Mouse (Mus musculus): ENCODE data around the gene Hpse2. TPM values are rescaled to one million over a fixed set of nuclear protein-coding genes. Genes with fewer than 3 reads are reported as not detected.

Hpse2 gene
- polyA plus RNA-seq, 1 experiment from 2014 or later, result 4.3 TPM

GRCm38 (mm10) chr19:42764398-42764797, 623.8 kb downstream of the Hpse2 start:
- peak; percentile 71 for ATAC-seq (ENCODE audit: low read depth)
- 43% methylated on average over 10 of the region's 10 CpGs for WGBS
- H3K4me2 ChIP-seq (ENCODE audit: low read depth, low read length), result no peak overlapping the region

DNA sequence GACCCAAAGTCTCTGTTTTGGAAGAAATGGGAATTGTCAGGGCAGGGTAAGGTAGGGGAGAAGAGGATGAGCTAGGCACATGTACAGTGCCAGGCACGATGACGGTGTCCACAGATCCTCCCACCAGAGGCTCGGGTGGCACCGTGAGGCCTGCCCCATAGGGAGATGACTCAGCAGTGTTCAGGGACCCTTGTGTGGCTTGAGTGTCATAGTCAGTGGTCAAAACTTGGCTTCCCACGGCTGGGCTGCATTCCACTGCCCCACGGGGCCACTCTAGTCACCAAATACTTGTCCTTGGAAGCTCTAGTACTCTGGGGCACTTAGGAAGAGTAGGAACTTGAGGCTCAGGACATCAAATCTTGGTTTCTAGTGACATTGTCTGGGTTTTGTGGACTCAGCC, 631.5 kb downstream of the Hpse2 start:
- no peaks in the 10 kb centered on the region for H3K27me3 ChIP-seq (replicated peaks; ENCODE audit: control insufficient read depth, insufficient read depth, low read length)
- no peak for DNase-seq (ENCODE audit: low spot score)
- no peak for ATAC-seq (ENCODE audit: low read depth)
- H3K36me3 ChIP-seq (ENCODE audit: control insufficient read depth, insufficient read depth, low read length), result no peaks in the 10 kb centered on the region; the same call in 1 of the 2 replicates
- no peak overlapping the region for H3K4me2 ChIP-seq (ENCODE audit: low read depth, low read length)
- no peaks in the 10 kb centered on the region for H3K9me3 ChIP-seq (ENCODE audit: control insufficient read depth, low read length)
- 83% methylated on average over 6 of the region's 6 CpGs for whole genome bisulfite sequencing
- H3K4me1 ChIP-seq (ENCODE audit: control insufficient read depth, insufficient read depth, low read length), result peaks cover 24% of the 10 kb centered on the region
- H3K4me3 ChIP-seq (ENCODE audit: low read depth, low read length), result no peak overlapping the region
- H3K27ac ChIP-seq (replicated peaks; ENCODE audit: low read depth, low read length), result no peak overlapping the region
- H3K9ac ChIP-seq (ENCODE audit: low read depth, low read length), result no peak overlapping the region

More at GRCm38 (mm10) chr19:42764398-42764797, 623.8 kb downstream of the Hpse2 start:
- Histone ChIP-seq H3K9me3 (ENCODE audit: control insufficient read depth, low read length) (no peaks in the 10 kb centered on the region), H3K27ac (replicated peaks; ENCODE audit: low read depth, low read length) (no peak overlapping the region), H3K9ac (ENCODE audit: low read depth, low read length) (no peak overlapping the region), H3K27me3 (replicated peaks; ENCODE audit: control insufficient read depth, insufficient read depth, low read length) (no peaks in the 10 kb centered on the region), H3K4me3 (ENCODE audit: low read depth, low read length) (no peak overlapping the region), H3K4me1 (ENCODE audit: control insufficient read depth, insufficient read depth, low read length) (peaks cover 4% of the 10 kb centered on the region; the same call in 1 of the 2 replicates), H3K36me3 (ENCODE audit: control insufficient read depth, insufficient read depth, low read length) (no peaks in the 10 kb centered on the region; the same call in 1 of the 2 replicates)
- DNase-seq (ENCODE audit: low spot score), result no peak

- peaks cover 26% of the 10 kb centered on the region for H3K4me1 ChIP-seq (ENCODE audit: control insufficient read depth, insufficient read depth, low read length)
- H3K4me3 ChIP-seq (ENCODE audit: low read depth, low read length), result no peak overlapping the region
- no peak overlapping the region for H3K4me2 ChIP-seq (ENCODE audit: low read depth, low read length)
- peak; percentile 60 for DNase-seq (ENCODE audit: low spot score)
- no peaks in the 10 kb centered on the region for H3K9me3 ChIP-seq (ENCODE audit: control insufficient read depth, low read length)
- H3K36me3 ChIP-seq (ENCODE audit: control insufficient read depth, insufficient read depth, low read length), result no peaks in the 10 kb centered on the region; the same call in 1 of the 2 replicates
- H3K9ac ChIP-seq (ENCODE audit: low read depth, low read length), result no peak overlapping the region
- ATAC-seq (ENCODE audit: low read depth), result no peak
- 73% methylated on average over 15 of the region's 15 CpGs for WGBS
- H3K27me3 ChIP-seq (replicated peaks; ENCODE audit: control insufficient read depth, insufficient read depth, low read length), result no peaks in the 10 kb centered on the region
- H3K27ac ChIP-seq (replicated peaks; ENCODE audit: low read depth, low read length), result no peak overlapping the region
Measured at GRCm38 (mm10) chr19:42755148-42755870, 632.8 kb downstream of the Hpse2 start.

- Histone ChIP-seq H3K4me1 (ENCODE audit: control insufficient read depth, insufficient read depth, low read length) (peaks cover 26% of the 10 kb centered on the region), H3K9me3 (ENCODE audit: control insufficient read depth, low read length) (no peaks in the 10 kb centered on the region), H3K27me3 (replicated peaks; ENCODE audit: control insufficient read depth, insufficient read depth, low read length) (no peaks in the 10 kb centered on the region), H3K36me3 (ENCODE audit: control insufficient read depth, insufficient read depth, low read length) (no peaks in the 10 kb centered on the region), H3K4me2 (ENCODE audit: low read depth, low read length) (peak overlapping the region; percentile 58), H3K4me3 (ENCODE audit: low read depth, low read length) (peak overlapping the region; percentile 34; the same call in 1 of the 2 replicates), H3K27ac (replicated peaks; ENCODE audit: low read depth, low read length) (peak overlapping the region; percentile 84), H3K9ac (ENCODE audit: low read depth, low read length) (peak overlapping the region; percentile 66)
- WGBS, result 39% methylated on average over 11 of the region's 11 CpGs
- peak; percentile 5; the same call in 1 of the 2 replicates for ATAC-seq (ENCODE audit: low read depth)
- DNase-seq (ENCODE audit: low spot score), result peak; percentile 77
Measured at GRCm38 (mm10) chr19:42753141-42753917, 634.8 kb downstream of the Hpse2 start.

DNA sequence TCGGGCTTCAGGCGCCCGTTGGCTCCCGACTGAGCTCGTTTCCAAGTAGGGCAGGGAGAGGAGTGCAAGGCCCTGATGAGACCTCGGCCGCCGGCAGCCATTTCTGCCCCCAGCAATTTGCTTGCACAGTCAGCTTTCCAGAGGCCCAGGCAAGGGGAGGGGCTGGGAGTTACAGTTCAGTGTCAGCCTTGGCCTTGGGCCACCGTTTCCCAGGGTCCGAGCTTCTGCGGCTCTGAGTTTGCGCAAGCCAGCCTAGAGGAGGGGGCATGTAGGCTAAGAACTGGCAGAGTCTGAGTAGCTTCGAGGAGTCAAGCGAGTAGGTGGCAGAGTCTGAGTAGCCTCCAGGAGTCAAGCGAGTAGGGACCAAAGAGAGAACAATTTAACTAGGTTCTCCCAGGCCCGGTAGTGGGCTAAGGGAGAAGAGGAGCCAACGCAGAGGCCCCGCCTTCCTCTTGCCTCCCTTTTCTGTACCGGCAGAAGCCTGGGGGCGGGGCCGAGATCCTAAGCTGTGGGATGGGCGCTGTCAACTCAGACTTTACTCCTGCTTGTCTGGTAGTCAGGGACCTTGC, 635.7 kb downstream of the Hpse2 start, which contains the start of gene Pyroxd2:
TSS of gene Pyroxd2 (minus strand) at position 413 of the 569 bp plus-strand sequence.
- 4% methylated on average over 22 of the region's 22 CpGs for WGBS
- Histone ChIP-seq H3K9me3 (ENCODE audit: control insufficient read depth, low read length) (no peaks in the 10 kb centered on the region), H3K4me2 (ENCODE audit: low read depth, low read length) (peak within 1 kb of the TSS; percentile 58), H3K4me1 (ENCODE audit: control insufficient read depth, insufficient read depth, low read length) (peaks cover 26% of the 10 kb centered on the region), H3K27ac (replicated peaks; ENCODE audit: low read depth, low read length) (peak within 1 kb of the TSS; percentile 84), H3K36me3 (ENCODE audit: control insufficient read depth, insufficient read depth, low read length) (no peaks in the 10 kb centered on the region), H3K9ac (ENCODE audit: low read depth, low read length) (peak within 1 kb of the TSS; percentile 66), H3K4me3 (ENCODE audit: low read depth, low read length) (peak within 1 kb of the TSS; percentile 34), H3K27me3 (replicated peaks; ENCODE audit: control insufficient read depth, insufficient read depth, low read length) (no peaks in the 10 kb centered on the region)
- DNase-seq (ENCODE audit: low spot score), result peak; percentile 95
- ATAC-seq (ENCODE audit: low read depth), result peak; percentile 89

- Histone ChIP-seq H3K4me1 (ENCODE audit: control insufficient read depth, insufficient read depth, low read length) (peaks cover 20% of the 10 kb centered on the region), H3K27ac (replicated peaks; ENCODE audit: low read depth, low read length) (no peak overlapping the region), H3K9ac (ENCODE audit: low read depth, low read length) (no peak overlapping the region), H3K36me3 (ENCODE audit: control insufficient read depth, insufficient read depth, low read length) (no peaks in the 10 kb centered on the region), H3K27me3 (replicated peaks; ENCODE audit: control insufficient read depth, insufficient read depth, low read length) (no peaks in the 10 kb centered on the region), H3K9me3 (ENCODE audit: control insufficient read depth, low read length) (no peaks in the 10 kb centered on the region), H3K4me3 (ENCODE audit: low read depth, low read length) (no peak overlapping the region), H3K4me2 (ENCODE audit: low read depth, low read length) (no peak overlapping the region)
- DNase-seq (ENCODE audit: low spot score) (no peak), ATAC-seq (ENCODE audit: low read depth) (no peak)
- WGBS, result 75% methylated on average over 11 of the region's 11 CpGs
Measured at GRCm38 (mm10) chr19:42750196-42750595, 638.0 kb downstream of the Hpse2 start.

DNA sequence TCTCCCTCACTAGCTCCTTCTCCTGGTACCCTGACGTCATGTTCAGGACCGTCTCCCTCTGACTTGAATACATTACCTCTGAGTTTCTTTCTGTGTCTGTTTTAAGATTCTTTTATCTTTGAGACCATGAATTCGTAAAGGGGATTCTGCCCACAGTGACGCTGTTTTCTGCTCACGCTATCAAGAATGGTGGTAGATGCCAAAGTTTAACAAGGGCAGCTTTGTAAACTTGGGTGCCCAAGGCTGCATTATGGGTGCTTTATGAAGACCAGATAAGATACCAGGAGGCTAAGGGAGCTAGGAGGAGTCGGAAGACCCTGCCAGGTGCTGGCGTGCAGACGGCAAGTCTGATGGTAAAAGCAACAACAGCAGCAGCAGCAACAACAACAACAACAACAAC, 641.5 kb downstream of the Hpse2 start:
- no peak for ATAC-seq (ENCODE audit: low read depth)
- no peaks in the 10 kb centered on the region for H3K36me3 ChIP-seq (ENCODE audit: control insufficient read depth, insufficient read depth, low read length)
- H3K9ac ChIP-seq (ENCODE audit: low read depth, low read length), result no peak overlapping the region
- H3K27ac ChIP-seq (replicated peaks; ENCODE audit: low read depth, low read length), result no peak overlapping the region
- peaks cover 12% of the 10 kb centered on the region for H3K4me1 ChIP-seq (ENCODE audit: control insufficient read depth, insufficient read depth, low read length)
- 94% methylated on average over 8 of the region's 8 CpGs for WGBS
- H3K27me3 ChIP-seq (replicated peaks; ENCODE audit: control insufficient read depth, insufficient read depth, low read length), result no peaks in the 10 kb centered on the region
- no peak for DNase-seq (ENCODE audit: low spot score)
- H3K4me3 ChIP-seq (ENCODE audit: low read depth, low read length), result no peak overlapping the region
- H3K9me3 ChIP-seq (ENCODE audit: control insufficient read depth, low read length), result no peaks in the 10 kb centered on the region
- H3K4me2 ChIP-seq (ENCODE audit: low read depth, low read length), result no peak overlapping the region

DNA sequence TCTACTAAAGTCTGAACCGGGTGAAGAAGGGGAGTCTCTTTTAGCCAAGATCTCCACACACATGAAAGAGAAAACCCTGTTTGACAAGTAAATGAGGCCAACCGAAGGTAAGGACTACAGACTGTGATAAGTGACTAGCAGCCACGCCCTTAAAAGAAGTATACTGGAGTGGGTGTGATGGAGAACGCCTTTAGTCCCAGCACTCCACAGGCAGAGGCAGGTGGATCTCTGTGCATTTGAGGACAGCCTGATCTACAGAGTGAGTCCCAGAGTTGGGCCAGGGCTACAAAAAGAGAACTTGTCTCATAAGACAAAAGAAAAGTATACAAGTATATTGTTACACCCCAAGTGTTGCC, 642.3 kb downstream of the Hpse2 start:
- Histone ChIP-seq H3K9ac (ENCODE audit: low read depth, low read length) (no peak overlapping the region), H3K9me3 (ENCODE audit: control insufficient read depth, low read length) (no peaks in the 10 kb centered on the region), H3K4me1 (ENCODE audit: control insufficient read depth, insufficient read depth, low read length) (peaks cover 13% of the 10 kb centered on the region; the same call in 1 of the 2 replicates), H3K27me3 (replicated peaks; ENCODE audit: control insufficient read depth, insufficient read depth, low read length) (no peaks in the 10 kb centered on the region), H3K36me3 (ENCODE audit: control insufficient read depth, insufficient read depth, low read length) (no peaks in the 10 kb centered on the region), H3K4me3 (ENCODE audit: low read depth, low read length) (no peak overlapping the region), H3K4me2 (ENCODE audit: low read depth, low read length) (no peak overlapping the region), H3K27ac (replicated peaks; ENCODE audit: low read depth, low read length) (no peak overlapping the region; the same call in 1 of the 2 replicates)
- 67% methylated on average over 4 of the region's 4 CpGs for WGBS
- no peak for DNase-seq (ENCODE audit: low spot score)
- no peak for ATAC-seq (ENCODE audit: low read depth)
